Mouse (Mus musculus) spleen, adult 2 months (tissue): ENCODE results near the gene Hbq1a.

Source experiments
- CTCF ChIP-seq: fragments of 200-500 bp; IDR thresholded peaks from 2 replicates; pipeline ENCODE4 v1.5.1; 2011; ENCODE audit warnings: mild to moderate bottlenecking, inconsistent platforms; ENCODE audit not compliant: insufficient read depth, insufficient read length, insufficient replicate concordance; ENCODE audit errors: extremely low read depth
- POLR2A ChIP-seq: fragments of 200-500 bp; IDR thresholded peaks from 2 replicates; pipeline ENCODE4 v1.6.1; 2011; ENCODE audit warnings: low read depth, low read length, inconsistent platforms

GRCm38 (mm10) chr11:32267964-32268363, 31.9 kb upstream of the Hbq1a start:
- TF ChIP-seq CTCF (no peak), POLR2A (no peak)
